ENCODE assay signal across 8 mouse cellular contexts in genomic region chr19:6924461-6925306, GRCm38 (mm10). TPM values are rescaled to one million over a fixed set of nuclear protein-coding genes. Genes with fewer than 3 reads are reported as not detected.
DNase-seq lines count a peak whose midpoint lies in the region; ATAC-seq and TF ChIP-seq lines count a peak whose summit lies in the region.

No protein-coding gene starts in this region.

- H3K9ac ChIP-seq in CH12.LX (ENCODE audit: insufficient read depth, low read depth), result no peak overlapping the region
- H3K9ac ChIP-seq in forebrain, embryonic 16.5 days (replicated peaks; ENCODE audit: low read depth, low read length), result no peak overlapping the region
- no peak overlapping the region for H3K9ac ChIP-seq in hindbrain, embryonic 11.5 days (ENCODE audit: low read depth, low read length)
- peak overlapping the region; percentile 43 for H3K9ac ChIP-seq in lung, embryonic 16.5 days (ENCODE audit: low read length)

- no peak for TF ChIP-seq POLR2A in CH12.LX (IDR thresholded peaks at IDR 0.05; ENCODE audit: low read depth, low read length)

- H3K79me2 ChIP-seq in CH12.LX (replicated peaks; ENCODE audit: control insufficient read depth, extremely low read depth, insufficient read depth, poor library complexity, severe bottlenecking), result 0 out of 2 replicates have a peak, but pooled peaks cover 3% of the 10 kb centered on the region

- peaks cover 3% of the 10 kb centered on the region for H3K27me3 ChIP-seq in CH12.LX (replicated peaks)
- H3K27me3 ChIP-seq in forebrain, embryonic 16.5 days (replicated peaks; ENCODE audit: control insufficient read depth, insufficient read depth, low read length), result peaks cover 54% of the 10 kb centered on the region
- H3K27me3 ChIP-seq in hindbrain, embryonic 11.5 days (ENCODE audit: control insufficient read depth, insufficient read depth, low read length), result peaks cover 62% of the 10 kb centered on the region
- H3K27me3 ChIP-seq in lung, embryonic 16.5 days (ENCODE audit: control insufficient read depth, insufficient read depth, low read depth, low read length), result peaks cover 65% of the 10 kb centered on the region

- TF ChIP-seq EP300 in CH12.LX (IDR thresholded peaks at IDR 0.05; ENCODE audit: low read length), result no peak

- TF ChIP-seq CTCF in CH12.LX (conservative IDR thresholded peaks at IDR 0.05 in 1 of 2, IDR thresholded peaks at IDR 0.05 in 1 of 2; ENCODE audit: low read depth in 2 of 2, low read length in 2 of 2), result peak in 1 of 2 experiments; percentile 84; a peak in 3 of 4 replicates

- in situ Hi-C loops in CH12.LX (cut with MboI; ENCODE audit: low pct_ligation_motif_present, low pct_unique_long_range_greater_than_20kb, low sequenced_read_pairs), result loop anchor here (5.0 kb wide), 1 partner anchor 52 kb away; no protein-coding TSS in a partner anchor

- no peaks in the 10 kb centered on the region for H3K9me3 ChIP-seq in CH12.LX (replicated peaks; ENCODE audit: low read length)
- no peaks in the 10 kb centered on the region for H3K9me3 ChIP-seq in forebrain, embryonic 16.5 days (ENCODE audit: control insufficient read depth, low read length)
- H3K9me3 ChIP-seq in hindbrain, embryonic 11.5 days (ENCODE audit: control insufficient read depth, low read length), result no peaks in the 10 kb centered on the region
- H3K9me3 ChIP-seq in lung, embryonic 16.5 days (ENCODE audit: control insufficient read depth, low read length), result no peaks in the 10 kb centered on the region

- dilution Hi-C loops in CH12.LX (cut with MboI; ENCODE audit: extremely low pct_ligation_motif_present, extremely low pct_unique_long_range_greater_than_20kb, low sequenced_read_pairs), result no loop called here

- no peak overlapping the region for H3K27ac ChIP-seq in CH12.LX (ENCODE audit: insufficient read depth, low read depth)
- H3K27ac ChIP-seq in brown adipose tissue, adult 24 weeks (replicated peaks; ENCODE audit: low read depth, low read length), result no peak overlapping the region
- H3K27ac ChIP-seq in forebrain, embryonic 16.5 days (ENCODE audit: low read length), result no peak overlapping the region
- H3K27ac ChIP-seq in hindbrain, embryonic 11.5 days (ENCODE audit: low read depth, low read length), result no peak overlapping the region
- H3K27ac ChIP-seq in lung, embryonic 16.5 days (ENCODE audit: low read length), result no peak overlapping the region

- 4% methylated on average over 39 of the region's 39 CpGs for WGBS in forebrain, embryonic 16.5 days
- 3% methylated on average over 39 of the region's 39 CpGs for WGBS in hindbrain, embryonic 11.5 days
- 3% methylated on average over 39 of the region's 39 CpGs for WGBS in lung, embryonic 16.5 days

- peak overlapping the region; percentile 58 for H3K4me2 ChIP-seq in CH12.LX (ENCODE audit: insufficient read depth, low read depth, poor library complexity, severe bottlenecking)
- H3K4me2 ChIP-seq in forebrain, embryonic 16.5 days (ENCODE audit: low read length), result peak overlapping the region; percentile 12; the same call in 1 of the 2 replicates
- no peak overlapping the region for H3K4me2 ChIP-seq in hindbrain, embryonic 11.5 days (replicated peaks; ENCODE audit: low read depth, low read length)
- H3K4me2 ChIP-seq in lung, embryonic 16.5 days (ENCODE audit: low read depth, low read length), result peak overlapping the region; percentile 42

- peaks cover 0 to 6% of the 10 kb centered on the region in 2 experiments for H3K36me3 ChIP-seq in CH12.LX (replicated peaks in 1 of 2; ENCODE audit: control insufficient read depth in 1 of 2, insufficient read depth in 1 of 2, low read length in 1 of 2)
- H3K36me3 ChIP-seq in forebrain, embryonic 16.5 days (ENCODE audit: control insufficient read depth, insufficient read depth), result no peaks in the 10 kb centered on the region
- no peaks in the 10 kb centered on the region for H3K36me3 ChIP-seq in hindbrain, embryonic 11.5 days (ENCODE audit: control insufficient read depth, insufficient read depth, low read length)
- H3K36me3 ChIP-seq in lung, embryonic 16.5 days (ENCODE audit: control insufficient read depth, insufficient read depth, low read length), result no peaks in the 10 kb centered on the region

- no peak overlapping the region for H3K4me3 ChIP-seq in CH12.LX (replicated peaks in 1 of 3; ENCODE audit: low read depth in 2 of 3, low read length in 2 of 3, poor library complexity in 1 of 3)
- H3K4me3 ChIP-seq in brown adipose tissue, adult 24 weeks (ENCODE audit: insufficient read depth, low read depth, low read length), result peak overlapping the region; percentile 25
- H3K4me3 ChIP-seq in forebrain, embryonic 16.5 days (replicated peaks; ENCODE audit: low read length), result 0 out of 2 replicates have a peak overlapping the region, but pooled peaks have one; percentile 4
- H3K4me3 ChIP-seq in hindbrain, embryonic 11.5 days (ENCODE audit: low read depth, low read length), result no peak overlapping the region
- H3K4me3 ChIP-seq in lung, embryonic 16.5 days (ENCODE audit: low read length), result peak overlapping the region; percentile 25

- peak; percentile 83 for TF ChIP-seq RAD21 in CH12.LX (IDR thresholded peaks at IDR 0.05; ENCODE audit: low read depth, low read length)

- no peak for ATAC-seq in forebrain, embryonic 16.5 days
- ATAC-seq in hindbrain, embryonic 11.5 days (ENCODE audit: low FRiP score), result no peak
- ATAC-seq in lung, embryonic 16.5 days (ENCODE audit: low read depth), result no peak

- peaks cover 11 to 26% of the 10 kb centered on the region in 2 experiments for H3K4me1 ChIP-seq in CH12.LX (ENCODE audit: control insufficient read depth in 1 of 2, insufficient read depth in 2 of 2)
- peaks cover 11% of the 10 kb centered on the region for H3K4me1 ChIP-seq in brown adipose tissue, adult 24 weeks (ENCODE audit: control insufficient read depth, insufficient read depth, insufficient read length, low read length)
- H3K4me1 ChIP-seq in forebrain, embryonic 16.5 days (replicated peaks; ENCODE audit: control insufficient read depth, insufficient read depth, low read length), result peaks cover 26% of the 10 kb centered on the region
- H3K4me1 ChIP-seq in hindbrain, embryonic 11.5 days (replicated peaks; ENCODE audit: control insufficient read depth, insufficient read depth, low read length), result peaks cover 13% of the 10 kb centered on the region; the same call in 1 of the 2 replicates
- peaks cover 30% of the 10 kb centered on the region for H3K4me1 ChIP-seq in lung, embryonic 16.5 days (replicated peaks; ENCODE audit: control insufficient read depth, insufficient read depth, low read length)

- peak; percentile 61 for DNase-seq in CH12.LX (ENCODE audit: extremely low read depth)
- DNase-seq in hindbrain, embryonic 11.5 days (ENCODE audit: low spot score), result peak; percentile 85
- DNase-seq in layer of hippocampus, postnatal 10 days (ENCODE audit: low spot score in 2 of 2), result peak; percentile 86 to 90
- DNase-seq in retina, postnatal 1 day, result peak; percentile 82
- peak; percentile 73 to 87 for DNase-seq in urinary bladder, adult 18-20 months (ENCODE audit: low spot score in 2 of 2)

RNA-seq across cellular contexts. Expression of gene Catsperz, which starts 0.5 kb away (rescaled TPM):
- total RNA-seq in CH12.LX (2012; rRNA removed), result not detected in 2 replicates
- total RNA-seq in CH12.LX (2014; rRNA removed), result not detected in 2 replicates
- polyA plus RNA-seq in CH12.LX (2012; ENCODE audit: insufficient read length, low read depth), result 1.2 TPM in 1 of 2 replicates, not detected in the other
- not detected in 2 replicates for polyA plus RNA-seq in brown adipose tissue, adult 24 weeks (2012; ENCODE audit: insufficient read depth, insufficient read length, missing spikeins)
- 0.37 and 0.89 TPM in 2 replicates for polyA plus RNA-seq in forebrain, embryonic 16.5 days (2015; fragmentation: Nextera tagmentation; extraction: Ambion mirVana)
- polyA plus RNA-seq in hindbrain, embryonic 11.5 days (2014; fragmentation: Nextera tagmentation; extraction: Ambion mirVana), result 0.54 TPM in 1 of 2 replicates, not detected in the other
- total RNA-seq in layer of hippocampus, postnatal 10 days (2021), result 10 to 100 TPM; 10.7 to 11.5 TPM
- 2.5 TPM in 2 replicates for polyA plus RNA-seq in lung, embryonic 16.5 days (2015; fragmentation: Nextera tagmentation; extraction: Ambion mirVana)

RNA-seq across cellular contexts. Expression of gene Esrra, which starts 3.1 kb away (rescaled TPM):
- total RNA-seq in CH12.LX (2012; rRNA removed), result 23.5 and 28.7 TPM in 2 replicates
- total RNA-seq in CH12.LX (2014; rRNA removed), result 13.4 and 13.6 TPM in 2 replicates
- 15.6 and 17.7 TPM in 2 replicates for polyA plus RNA-seq in CH12.LX (2012; ENCODE audit: insufficient read length, low read depth)
- 86.4 and 123 TPM in 2 replicates for polyA plus RNA-seq in brown adipose tissue, adult 24 weeks (2012; ENCODE audit: insufficient read depth, insufficient read length, missing spikeins)
- polyA plus RNA-seq in forebrain, embryonic 16.5 days (2015; fragmentation: Nextera tagmentation; extraction: Ambion mirVana), result 16.1 and 18.8 TPM in 2 replicates
- polyA plus RNA-seq in hindbrain, embryonic 11.5 days (2014; fragmentation: Nextera tagmentation; extraction: Ambion mirVana), result 4.1 and 5.0 TPM in 2 replicates
- total RNA-seq in layer of hippocampus, postnatal 10 days (2021), result 10 to 100 TPM; 45.8 to 53.0 TPM
- polyA plus RNA-seq in lung, embryonic 16.5 days (2015; fragmentation: Nextera tagmentation; extraction: Ambion mirVana), result 8.5 and 9.9 TPM in 2 replicates

RNA-seq across cellular contexts. Expression of gene Kcnk4, which starts 9.6 kb away (rescaled TPM):
- 0.21 TPM in 1 of 2 replicates, not detected in the other for total RNA-seq in CH12.LX (2012; rRNA removed)
- total RNA-seq in CH12.LX (2014; rRNA removed), result not detected in 2 replicates
- 0.80 TPM in 1 of 2 replicates, not detected in the other for polyA plus RNA-seq in CH12.LX (2012; ENCODE audit: insufficient read length, low read depth)
- 1.6 and 1.8 TPM in 2 replicates for polyA plus RNA-seq in brown adipose tissue, adult 24 weeks (2012; ENCODE audit: insufficient read depth, insufficient read length, missing spikeins)
- 2.1 and 3.3 TPM in 2 replicates for polyA plus RNA-seq in forebrain, embryonic 16.5 days (2015; fragmentation: Nextera tagmentation; extraction: Ambion mirVana)
- 0.18 and 0.49 TPM in 2 replicates for polyA plus RNA-seq in hindbrain, embryonic 11.5 days (2014; fragmentation: Nextera tagmentation; extraction: Ambion mirVana)
- 10 to 100 TPM; 25.3 to 27.8 TPM for total RNA-seq in layer of hippocampus, postnatal 10 days (2021)
- 0.21 and 0.96 TPM in 2 replicates for polyA plus RNA-seq in lung, embryonic 16.5 days (2015; fragmentation: Nextera tagmentation; extraction: Ambion mirVana)

RNA-seq across cellular contexts. Expression of gene Prdx5, which starts 14.8 kb away (rescaled TPM):
- total RNA-seq in CH12.LX (2012; rRNA removed) (72.6 and 74.8 TPM in 2 replicates), CH12.LX (2014; rRNA removed) (77.2 and 83.5 TPM in 2 replicates)
- polyA plus RNA-seq in CH12.LX (2012; ENCODE audit: insufficient read length, low read depth), result 137 TPM in 2 replicates
- 974 and 1,161 TPM in 2 replicates for polyA plus RNA-seq in brown adipose tissue, adult 24 weeks (2012; ENCODE audit: insufficient read depth, insufficient read length, missing spikeins)
- polyA plus RNA-seq in forebrain, embryonic 16.5 days (2015; fragmentation: Nextera tagmentation; extraction: Ambion mirVana), result 244 and 272 TPM in 2 replicates
- 126 and 138 TPM in 2 replicates for polyA plus RNA-seq in hindbrain, embryonic 11.5 days (2014; fragmentation: Nextera tagmentation; extraction: Ambion mirVana)
- 100 to 1,000 TPM; 319 to 332 TPM for total RNA-seq in layer of hippocampus, postnatal 10 days (2021)
- polyA plus RNA-seq in lung, embryonic 16.5 days (2015; fragmentation: Nextera tagmentation; extraction: Ambion mirVana), result 283 and 302 TPM in 2 replicates

RNA-seq across cellular contexts. Expression of gene Trmt112, which starts 15.2 kb away (rescaled TPM):
- total RNA-seq in CH12.LX (2012; rRNA removed) (191 and 198 TPM in 2 replicates), CH12.LX (2014; rRNA removed) (89.5 and 97.9 TPM in 2 replicates)
- polyA plus RNA-seq in CH12.LX (2012; ENCODE audit: insufficient read length, low read depth), result 158 and 212 TPM in 2 replicates
- polyA plus RNA-seq in brown adipose tissue, adult 24 weeks (2012; ENCODE audit: insufficient read depth, insufficient read length, missing spikeins), result 18.1 and 29.4 TPM in 2 replicates
- polyA plus RNA-seq in forebrain, embryonic 16.5 days (2015; fragmentation: Nextera tagmentation; extraction: Ambion mirVana), result 104 and 116 TPM in 2 replicates
- 142 and 147 TPM in 2 replicates for polyA plus RNA-seq in hindbrain, embryonic 11.5 days (2014; fragmentation: Nextera tagmentation; extraction: Ambion mirVana)
- 10 to 100 TPM; 42.4 to 44.5 TPM for total RNA-seq in layer of hippocampus, postnatal 10 days (2021)
- polyA plus RNA-seq in lung, embryonic 16.5 days (2015; fragmentation: Nextera tagmentation; extraction: Ambion mirVana), result 136 and 137 TPM in 2 replicates

Comparison
In these comparisons a context has a peak if more than half of its experiments do, and no peak if none do; other contexts are left out.
1. H3K4me3 ChIP-seq: peak in brown adipose tissue, adult 24 weeks (single experiment), forebrain, embryonic 16.5 days (single experiment) and lung, embryonic 16.5 days (single experiment); none in CH12.LX (0 of 3) and hindbrain, embryonic 11.5 days (single experiment).
2. Peak in every context shown above with its lines, with median percentiles within 50 percentile points of each other: DNase-seq.